Mouse (Mus musculus) heart, embryonic 16.5 days (tissue): ENCODE data around the gene Gucy2g. TPM values are rescaled to one million over a fixed set of nuclear protein-coding genes. Genes with fewer than 3 reads are reported as not detected.
"Not testable (repeated sequence)": the region's sequence is repeated elsewhere in the genome, so short reads cannot be mapped to it uniquely, and the experiment has no call there.

Experiments used
- ATAC-seq: fragments of 200-750 bp; cut with Nextera tagmentation; replicated peaks from 2 replicates; pipeline ENCODE4 v1.8.0; 2017; ENCODE audit warnings: moderate number of reproducible peaks; ENCODE audit not compliant: insufficient read depth, low FRiP score; ENCODE audit errors: extremely low read depth
- H3K27ac ChIP-seq: fragments of 300-500 bp; sonication (generic); 2 replicates; pipeline ENCODE4 v1.5.1; 2014; ENCODE audit warnings: mild to moderate bottlenecking, low read length, control low read depth, moderate library complexity
- H3K27me3 ChIP-seq: fragments of 300-500 bp; sonication (generic); 2 replicates; pipeline ENCODE4 v1.6.1; 2014; ENCODE audit warnings: low read length, mixed read lengths; ENCODE audit not compliant: control insufficient read depth, insufficient read depth
- H3K36me3 ChIP-seq: fragments of 300-500 bp; sonication (generic); 2 replicates; pipeline ENCODE4 v1.6.1; 2014; ENCODE audit not compliant: control insufficient read depth, insufficient read depth
- H3K4me1 ChIP-seq: fragments of 300-500 bp; sonication (generic); 2 replicates; pipeline ENCODE4 v1.6.1; 2014; ENCODE audit warnings: low read length, mixed read lengths; ENCODE audit not compliant: control insufficient read depth, insufficient read depth
- H3K4me2 ChIP-seq: fragments of 300-500 bp; sonication (generic); 2 replicates; pipeline ENCODE4 v1.6.1; 2014; ENCODE audit warnings: low read depth, mild to moderate bottlenecking, control low read depth, low read length
- H3K4me3 ChIP-seq: fragments of 300-500 bp; sonication (generic); 2 replicates; pipeline ENCODE4 v1.5.1; 2014; ENCODE audit warnings: mild to moderate bottlenecking, control low read depth, low read length
- H3K9ac ChIP-seq: fragments of 300-500 bp; sonication (generic); 2 replicates; pipeline ENCODE4 v1.6.1; 2014; ENCODE audit warnings: low read length, control low read depth
- H3K9me3 ChIP-seq: fragments of 300-500 bp; sonication (generic); replicated peaks from 2 replicates; pipeline ENCODE4 v1.6.1; 2016; ENCODE audit warnings: low read length; ENCODE audit not compliant: control insufficient read depth
- WGBS: fragments of 180-500 bp; shearing (Covaris S2); extraction: QIAGEN DNeasy Blood & Tissue Kit; methylation state at CpG from one replicate; pipeline ENCODE4 v1.1.7; 2014; 5-methylcytosine and 5-hydroxymethylcytosine counted together
- polyA plus RNA-seq: library from polyadenylated mRNA; unstranded; fragments of >200 nt; fragmentation: Nextera tagmentation; extraction: Ambion mirVana; gene quantifications from 2 replicates; pipeline ENCODE4 v1.2.1, GENCODE M21; 2015

Gene Gucy2g
- polyA plus RNA-seq, 1 experiment from 2014 or later: not detected

DNA sequence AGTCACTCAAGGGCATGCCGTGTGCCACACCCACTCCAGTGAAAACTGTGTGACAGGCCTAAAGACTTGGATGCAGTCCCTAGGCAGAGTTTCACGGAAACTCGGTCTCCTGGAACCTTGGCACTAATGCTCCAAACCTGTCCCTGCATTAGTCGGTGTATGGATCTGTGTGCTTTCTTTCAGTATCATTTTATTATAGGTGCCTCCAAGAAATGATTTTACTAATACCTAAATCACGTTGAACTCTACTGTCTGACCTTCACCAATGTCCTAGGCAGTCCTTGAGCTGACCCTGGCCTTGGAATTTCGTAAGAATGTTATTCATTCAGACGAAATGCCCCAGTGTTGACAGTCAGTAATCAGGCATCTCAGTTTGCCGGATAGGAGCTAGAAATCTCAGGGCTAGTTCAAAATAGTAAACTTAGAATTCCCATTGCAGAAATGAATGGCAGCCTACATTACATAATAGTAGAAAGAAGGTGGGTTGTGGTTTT lies 71.8 kb downstream of the Gucy2g start:
- not testable (repeated sequence) for H3K4me2 ChIP-seq, H3K27ac ChIP-seq, ATAC-seq, H3K27me3 ChIP-seq, H3K9ac ChIP-seq, H3K36me3 ChIP-seq, H3K4me1 ChIP-seq, H3K9me3 ChIP-seq, H3K4me3 ChIP-seq
- 83% methylated on average over 8 of the region's 8 CpGs for WGBS

DNA sequence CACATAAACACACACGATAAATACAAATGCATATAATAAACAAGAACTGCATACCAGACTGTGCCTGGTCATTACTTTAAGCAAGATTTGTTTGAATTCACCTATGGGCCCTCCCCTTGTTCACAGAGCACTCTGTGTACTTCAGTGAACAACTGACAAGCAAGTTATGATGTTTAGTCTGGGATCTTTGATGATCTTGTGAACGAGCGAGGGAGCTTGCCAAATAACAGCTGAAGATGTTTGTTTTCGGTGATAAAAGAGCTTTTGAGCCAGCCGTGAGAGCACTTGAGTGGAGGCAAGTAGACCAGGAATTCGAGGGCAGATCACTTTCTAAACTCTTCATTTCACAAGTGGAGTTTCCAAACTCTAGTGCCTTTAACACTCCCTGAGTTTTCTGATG lies 72.7 kb downstream of the Gucy2g start:
- Histone ChIP-seq H3K9me3 (no peaks in the 10 kb centered on the region), H3K27ac (no peak overlapping the region), H3K36me3 (no peaks in the 10 kb centered on the region), H3K4me1 (no peaks in the 10 kb centered on the region), H3K4me2 (no peak overlapping the region), H3K4me3 (no peak overlapping the region), H3K27me3 (no peaks in the 10 kb centered on the region), H3K9ac (no peak overlapping the region)
- ATAC-seq: no peak
- 64% methylated on average over 6 of the region's 6 CpGs for WGBS

DNA sequence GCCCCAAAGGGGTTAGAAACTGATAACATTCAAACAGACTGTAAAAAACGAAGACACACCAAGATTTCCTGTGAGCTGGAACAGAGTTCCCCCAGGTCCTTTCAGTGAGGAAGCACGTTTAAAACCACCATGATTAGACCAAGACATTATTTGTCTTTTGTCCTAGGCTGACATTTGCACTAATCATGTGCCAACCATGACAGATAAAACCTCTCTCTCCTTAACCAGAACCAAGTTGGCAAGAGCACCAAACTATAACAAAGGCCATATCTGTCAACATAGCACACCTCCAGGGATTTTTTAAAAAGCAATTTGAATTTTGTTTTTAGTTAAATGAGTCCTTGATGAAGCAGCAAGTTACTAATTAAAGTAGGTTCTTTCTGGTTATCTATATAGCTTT lies 73.3 kb downstream of the Gucy2g start:
- Histone ChIP-seq H3K4me3 (no peak overlapping the region), H3K9me3 (no peaks in the 10 kb centered on the region), H3K27me3 (no peaks in the 10 kb centered on the region), H3K36me3 (no peaks in the 10 kb centered on the region), H3K9ac (no peak overlapping the region), H3K27ac (no peak overlapping the region), H3K4me1 (no peaks in the 10 kb centered on the region), H3K4me2 (no peak overlapping the region)
- ATAC-seq: no peak
- WGBS: 34% methylated on average over 2 of the region's 2 CpGs

DNA sequence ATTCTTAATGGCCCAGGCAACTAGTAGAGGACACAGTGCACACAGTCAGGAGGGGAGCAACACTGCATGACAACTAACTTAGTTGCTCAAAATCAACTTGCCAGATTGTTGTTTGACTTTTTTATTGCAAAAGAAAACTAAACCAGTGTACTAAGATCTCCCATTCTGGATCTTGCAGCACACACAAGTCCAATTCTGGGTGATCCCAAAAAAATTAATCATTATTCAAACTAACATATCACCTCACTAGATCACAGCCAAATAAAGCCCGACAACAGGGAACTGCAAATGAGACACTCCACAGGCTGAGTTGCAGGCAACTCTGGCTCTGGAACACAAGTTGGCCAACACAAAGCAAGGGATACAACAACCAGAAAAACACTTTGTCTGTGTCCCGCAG lies 74.3 kb downstream of the Gucy2g start:
- no peak for ATAC-seq
- WGBS: 86% methylated on average over 2 of the region's 2 CpGs
- no peak overlapping the region for H3K9ac ChIP-seq
- H3K27ac ChIP-seq: no peak overlapping the region
- no peak overlapping the region for H3K4me3 ChIP-seq
- no peaks in the 10 kb centered on the region for H3K36me3 ChIP-seq
- no peaks in the 10 kb centered on the region for H3K27me3 ChIP-seq
- no peak overlapping the region for H3K4me2 ChIP-seq
- no peaks in the 10 kb centered on the region for H3K4me1 ChIP-seq
- H3K9me3 ChIP-seq: no peaks in the 10 kb centered on the region

DNA sequence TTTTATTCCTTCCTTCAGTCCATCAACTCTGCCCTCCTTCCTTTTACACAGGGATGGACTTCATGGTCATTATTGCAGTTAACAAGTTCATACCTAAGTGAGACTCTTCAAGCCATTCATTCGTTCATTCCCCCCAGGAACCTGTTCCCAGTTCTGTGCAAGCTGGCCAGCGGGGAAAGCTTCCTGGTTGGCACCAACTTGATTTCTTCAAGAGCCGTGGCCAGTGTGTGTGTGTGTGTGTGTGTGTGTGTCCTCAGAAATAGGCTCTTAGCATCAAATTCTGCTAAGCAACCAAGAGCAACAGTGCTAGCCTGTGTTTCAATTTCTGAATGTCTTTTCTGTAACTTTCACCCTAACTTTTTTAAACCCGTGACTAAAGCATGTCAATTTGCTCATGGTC lies 75.1 kb downstream of the Gucy2g start:
- no peak overlapping the region for H3K9ac ChIP-seq
- H3K36me3 ChIP-seq: no peaks in the 10 kb centered on the region
- ATAC-seq: no peak
- no peak overlapping the region for H3K27ac ChIP-seq
- no peaks in the 10 kb centered on the region for H3K9me3 ChIP-seq
- H3K4me2 ChIP-seq: no peak overlapping the region
- 68% methylated on average over 4 of the region's 4 CpGs for WGBS
- H3K4me1 ChIP-seq: no peaks in the 10 kb centered on the region
- H3K27me3 ChIP-seq: no peaks in the 10 kb centered on the region
- H3K4me3 ChIP-seq: no peak overlapping the region

DNA sequence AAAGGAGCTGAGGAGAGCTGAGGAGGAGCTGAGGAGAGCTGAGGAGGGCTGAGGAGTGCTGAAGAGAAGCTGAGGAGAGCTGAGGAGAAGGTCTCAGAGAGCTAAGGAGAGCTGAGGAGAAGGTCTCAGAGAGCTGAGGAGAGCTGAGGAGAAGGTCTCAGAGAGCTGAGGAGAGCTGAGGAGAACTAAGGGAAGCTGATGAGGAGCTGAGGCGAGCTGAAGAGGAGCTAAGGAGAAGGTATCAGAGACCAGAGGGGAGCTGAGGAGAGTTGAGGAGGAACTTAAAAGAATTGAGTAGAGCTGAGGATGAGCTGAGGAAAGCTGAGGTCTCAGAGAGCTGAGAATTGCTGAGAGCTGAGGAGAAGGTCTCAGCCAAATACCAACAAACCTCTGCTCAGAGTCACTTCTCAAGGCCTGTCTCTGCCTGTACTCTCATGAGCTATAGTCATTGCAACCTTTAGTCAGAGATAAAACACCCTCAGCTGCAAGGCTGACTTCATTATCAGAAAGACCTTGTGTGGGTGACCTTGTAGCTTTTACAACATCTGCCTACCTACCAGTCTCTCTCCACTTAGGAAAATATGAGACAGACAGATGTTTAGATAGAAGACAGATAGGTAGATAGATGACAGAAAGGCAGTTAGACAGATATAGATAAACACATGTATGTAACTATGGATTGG lies 75.7 kb downstream of the Gucy2g start:
- no peaks in the 10 kb centered on the region for H3K4me1 ChIP-seq
- 78% methylated on average over 1 of the region's 1 CpGs for WGBS
- no peak overlapping the region for H3K27ac ChIP-seq
- H3K27me3 ChIP-seq: no peaks in the 10 kb centered on the region
- ATAC-seq: no peak
- H3K9ac ChIP-seq: no peak overlapping the region
- no peak overlapping the region for H3K4me2 ChIP-seq
- no peaks in the 10 kb centered on the region for H3K9me3 ChIP-seq
- no peak overlapping the region for H3K4me3 ChIP-seq
- no peaks in the 10 kb centered on the region for H3K36me3 ChIP-seq

DNA sequence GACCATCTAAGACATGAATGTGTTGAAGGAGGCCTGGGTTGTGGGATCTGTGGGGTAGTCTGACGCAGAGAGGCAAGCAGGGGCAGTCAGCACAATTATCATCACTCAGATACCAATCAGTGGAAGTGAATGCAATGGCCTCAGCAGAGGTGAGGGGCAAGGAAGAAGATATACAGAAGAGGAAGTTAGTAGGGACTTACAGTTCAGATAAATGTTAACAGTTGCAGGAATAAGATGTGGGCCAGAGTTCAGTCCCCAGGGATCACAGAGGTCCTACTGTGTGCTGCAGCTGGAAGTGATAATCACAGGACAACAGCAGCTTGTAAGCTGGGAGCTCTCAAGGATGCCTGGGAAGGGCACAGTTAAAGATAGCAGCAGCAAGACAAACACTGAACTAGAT lies 76.9 kb downstream of the Gucy2g start:
- Histone ChIP-seq H3K27me3 (no peaks in the 10 kb centered on the region), H3K4me1 (no peaks in the 10 kb centered on the region), H3K4me3 (no peak overlapping the region), H3K9me3 (no peaks in the 10 kb centered on the region), H3K27ac (no peak overlapping the region), H3K4me2 (no peak overlapping the region), H3K9ac (no peak overlapping the region), H3K36me3 (no peaks in the 10 kb centered on the region)
- WGBS: 55% methylated on average over 1 of the region's 1 CpGs
- no peak for ATAC-seq

DNA sequence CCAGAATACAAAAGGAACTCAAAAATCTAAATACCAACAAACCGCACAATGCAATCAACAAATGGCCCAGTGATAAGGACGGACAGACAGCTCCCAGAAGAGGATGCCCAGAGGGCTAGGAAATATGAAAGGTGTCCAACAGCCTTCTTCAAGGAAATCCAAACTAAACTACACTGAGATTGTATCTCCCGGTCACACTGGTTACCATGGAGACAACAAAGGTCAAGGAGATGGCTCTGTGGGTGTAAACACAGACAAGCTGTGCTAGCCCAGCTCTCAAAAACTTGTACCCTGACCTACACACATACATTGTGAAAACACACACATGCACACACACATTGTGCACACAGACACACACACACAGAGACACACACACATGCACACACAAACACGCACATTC lies 78.8 kb downstream of the Gucy2g start:
- ATAC-seq: no peak
- no peaks in the 10 kb centered on the region for H3K27me3 ChIP-seq
- H3K9ac ChIP-seq: no peak overlapping the region
- no peaks in the 10 kb centered on the region for H3K36me3 ChIP-seq
- no peaks in the 10 kb centered on the region for H3K4me1 ChIP-seq
- no peak overlapping the region for H3K4me2 ChIP-seq
- no peaks in the 10 kb centered on the region for H3K9me3 ChIP-seq
- 70% methylated on average over 4 of the region's 4 CpGs for WGBS
- no peak overlapping the region for H3K4me3 ChIP-seq
- H3K27ac ChIP-seq: no peak overlapping the region

DNA sequence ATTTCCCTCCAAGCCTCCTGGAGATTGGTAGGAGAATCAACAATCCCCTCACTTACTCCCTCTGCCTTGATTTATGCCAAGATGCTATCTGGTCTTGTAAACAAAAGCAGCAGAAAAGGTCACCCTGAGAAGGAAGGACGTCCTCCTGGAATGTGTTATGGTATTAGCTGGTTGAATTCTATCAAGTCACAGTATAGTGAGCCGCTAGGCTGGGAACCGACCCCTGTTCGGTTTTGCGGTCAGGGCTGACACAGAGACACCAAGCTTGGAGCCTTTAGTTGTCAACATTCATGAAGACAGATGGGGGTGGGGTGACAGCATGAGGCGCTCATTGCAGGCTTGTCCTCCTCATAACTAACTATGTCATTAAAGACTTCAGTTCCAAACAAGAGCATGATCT lies 81.2 kb downstream of the Gucy2g start:
- H3K4me1 ChIP-seq: no peaks in the 10 kb centered on the region
- no peak overlapping the region for H3K4me2 ChIP-seq
- H3K27ac ChIP-seq: no peak overlapping the region
- WGBS: 57% methylated on average over 6 of the region's 6 CpGs
- ATAC-seq: no peak
- no peak overlapping the region for H3K9ac ChIP-seq
- H3K9me3 ChIP-seq: no peaks in the 10 kb centered on the region
- no peaks in the 10 kb centered on the region for H3K36me3 ChIP-seq
- no peaks in the 10 kb centered on the region for H3K27me3 ChIP-seq
- no peak overlapping the region for H3K4me3 ChIP-seq
